Mouse (Mus musculus) urinary bladder, postnatal 14 days (tissue): ENCODE data around the gene Eif5.
"Not testable (repeated sequence)": the region's sequence is repeated elsewhere in the genome, so short reads cannot be mapped to it uniquely, and the experiment has no call there.

Source experiments
- DNase-seq: peaks from one replicate; pipeline ENCODE4 v3.0.0; 2021; ENCODE audit warnings: low spot score

Eif5 gene

DNA sequence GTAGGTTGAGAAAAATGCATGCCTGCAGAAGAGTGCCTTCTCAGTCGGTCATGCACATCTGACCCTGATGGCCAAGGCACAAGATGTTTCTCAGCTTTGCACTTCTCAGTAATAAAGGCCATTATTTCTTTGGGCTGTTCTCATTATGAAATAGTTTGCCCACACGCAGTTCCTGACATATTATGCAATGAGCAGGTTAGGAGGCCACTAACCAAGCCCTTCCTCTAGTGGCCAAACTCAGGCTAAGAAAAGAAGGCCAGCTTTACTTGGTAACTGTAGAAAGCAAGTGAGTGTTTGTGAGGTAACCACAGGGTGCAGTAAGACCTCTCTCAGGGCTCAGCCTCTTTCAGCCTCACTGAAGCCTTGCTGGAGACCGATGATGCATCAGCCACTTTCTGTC lies 12.9 kb upstream of the Eif5 start:
- DNase-seq = no peak

DNA sequence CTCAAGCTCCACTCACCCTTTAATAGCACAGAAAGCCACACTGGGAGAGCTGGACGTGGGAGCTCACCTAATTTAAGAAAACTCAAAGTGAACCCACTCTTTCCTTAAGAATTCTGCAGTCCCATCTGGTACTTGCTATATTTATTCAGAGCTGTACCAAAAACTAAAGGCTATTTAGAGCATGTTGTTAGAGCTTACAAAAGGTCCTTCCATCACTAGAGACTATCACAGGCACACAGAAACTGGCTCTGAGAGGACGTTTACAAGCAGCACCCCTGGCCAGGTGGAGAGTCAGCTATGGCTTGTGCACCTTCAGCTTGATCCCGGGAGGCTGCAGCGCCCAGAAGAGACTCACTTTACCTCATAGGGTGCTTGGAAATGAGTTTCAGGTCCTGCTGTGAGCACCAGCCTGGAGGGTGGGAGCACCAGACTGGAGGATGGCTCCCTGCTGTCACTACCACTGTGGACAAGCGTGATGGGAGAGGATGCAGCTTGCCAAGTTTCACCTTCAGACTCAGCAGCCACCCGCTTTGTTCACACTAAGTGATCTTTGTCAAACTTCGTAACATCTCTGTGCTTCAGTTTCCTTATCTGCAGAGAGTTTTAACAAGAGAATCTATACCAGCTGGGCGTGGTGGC lies 10.1 kb upstream of the Eif5 start:
- no peak for DNase-seq

DNA sequence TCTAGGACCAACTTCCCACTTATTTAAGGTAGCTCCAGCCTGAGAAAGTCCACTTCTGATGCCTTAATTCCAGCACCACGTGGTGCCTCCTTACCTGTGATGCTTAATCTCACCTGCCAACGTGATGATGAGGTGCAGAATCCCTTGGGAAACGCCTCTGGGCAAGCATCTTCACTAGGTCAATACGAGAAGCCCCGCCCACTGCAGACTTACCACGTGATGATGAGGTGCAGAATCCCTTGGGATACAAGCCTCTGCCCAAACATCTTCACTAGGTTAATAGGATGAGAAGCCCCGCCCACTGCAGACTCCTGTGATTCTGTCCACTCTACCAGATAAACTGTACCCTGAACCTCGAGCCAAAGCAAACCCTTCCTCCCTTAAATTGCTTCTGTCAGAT lies 8.6 kb upstream of the Eif5 start:
- no peak for DNase-seq

DNA sequence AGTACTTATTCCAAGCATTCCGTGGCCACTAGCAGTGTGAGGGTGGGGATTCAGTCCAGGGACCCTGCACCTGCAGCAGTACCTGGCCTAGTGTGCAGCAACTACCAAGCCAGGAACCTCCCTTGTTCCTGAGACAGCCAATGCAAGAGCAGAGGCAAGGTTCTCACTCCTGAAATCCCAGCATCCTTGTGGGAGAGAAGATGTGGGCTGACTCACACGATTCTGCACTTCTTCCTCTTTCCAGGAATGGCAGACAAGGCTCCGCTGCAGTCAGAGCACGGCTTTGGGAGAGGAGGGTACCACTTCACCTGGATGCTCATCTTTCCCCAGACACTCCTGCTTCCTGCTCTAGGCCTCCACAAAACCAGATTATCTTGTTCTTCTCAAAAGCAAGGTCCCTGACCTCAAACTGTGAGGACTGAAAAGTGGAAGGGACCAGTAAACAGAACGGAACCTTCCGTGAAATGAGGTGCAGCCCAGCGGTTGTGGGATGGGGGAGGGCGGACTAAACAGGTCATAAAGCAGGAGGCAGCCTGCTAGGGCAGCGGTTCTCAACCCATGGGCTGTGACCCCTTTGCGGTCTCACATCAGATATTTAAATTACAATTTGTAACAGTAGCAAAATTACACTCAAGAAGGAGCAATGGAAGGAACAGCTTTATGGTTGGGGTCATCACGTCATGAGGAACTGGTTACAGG lies 4.6 kb upstream of the Eif5 start:
- DNase-seq = no peak

DNA sequence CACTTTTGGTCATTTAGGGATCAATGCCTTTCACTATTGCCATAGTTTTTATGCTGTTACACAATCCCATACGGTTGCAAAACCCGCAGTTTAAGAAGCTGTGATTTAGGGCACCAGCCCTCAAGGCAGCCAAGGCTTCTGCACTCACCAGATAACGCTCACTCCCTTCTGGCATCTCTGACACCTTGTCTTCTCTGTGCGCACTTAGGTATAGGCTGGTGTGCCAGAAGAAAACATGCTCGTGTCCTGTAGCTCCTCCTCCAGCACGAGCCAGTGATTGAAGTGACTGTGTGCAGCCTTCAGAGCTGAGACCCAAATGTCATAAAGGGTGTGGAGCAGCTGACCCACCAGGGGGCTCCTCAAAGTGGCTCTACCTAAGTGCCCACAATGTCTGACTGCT lies 2.5 kb upstream of the Eif5 start:
- DNase-seq = no peak

DNA sequence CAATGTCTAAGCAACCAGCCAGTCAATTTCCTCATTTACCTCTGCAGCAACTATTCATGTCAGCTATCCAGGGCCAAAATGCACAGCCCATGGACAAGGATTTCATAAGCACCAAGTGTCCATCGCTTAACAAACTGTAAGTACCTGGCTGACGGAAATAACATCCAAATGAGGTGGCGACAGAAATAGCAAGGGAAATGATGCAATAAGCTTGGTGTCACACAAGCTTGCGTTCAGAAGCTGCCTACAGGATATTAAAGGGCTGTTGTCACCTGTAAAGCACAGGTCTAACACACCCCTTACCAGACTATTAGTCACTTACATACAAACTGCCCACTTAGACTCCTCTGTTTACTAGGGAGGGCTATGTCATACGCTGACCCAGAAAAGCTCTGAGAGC lies 2.1 kb upstream of the Eif5 start:
- no peak for DNase-seq

DNA sequence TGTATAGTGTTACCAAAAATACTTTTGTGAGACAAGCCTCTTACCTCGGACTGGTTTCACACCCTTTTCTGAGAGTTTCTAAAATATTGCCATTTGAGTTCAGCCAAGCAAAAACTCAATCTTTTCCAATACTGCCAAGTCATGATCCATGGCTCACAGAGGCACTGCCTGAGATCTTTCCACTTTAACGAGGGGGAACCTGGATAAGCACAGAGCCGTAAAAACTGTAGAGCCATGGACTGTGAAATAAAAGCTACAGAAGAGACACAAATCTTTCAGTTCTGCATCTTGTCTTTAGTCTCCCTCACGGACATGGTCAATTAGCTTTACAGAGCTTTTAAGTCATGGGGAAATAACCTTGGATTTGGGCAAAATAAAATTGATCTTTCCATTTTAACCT lies 1.1 kb upstream of the Eif5 start:
- DNase-seq = no peak

DNA sequence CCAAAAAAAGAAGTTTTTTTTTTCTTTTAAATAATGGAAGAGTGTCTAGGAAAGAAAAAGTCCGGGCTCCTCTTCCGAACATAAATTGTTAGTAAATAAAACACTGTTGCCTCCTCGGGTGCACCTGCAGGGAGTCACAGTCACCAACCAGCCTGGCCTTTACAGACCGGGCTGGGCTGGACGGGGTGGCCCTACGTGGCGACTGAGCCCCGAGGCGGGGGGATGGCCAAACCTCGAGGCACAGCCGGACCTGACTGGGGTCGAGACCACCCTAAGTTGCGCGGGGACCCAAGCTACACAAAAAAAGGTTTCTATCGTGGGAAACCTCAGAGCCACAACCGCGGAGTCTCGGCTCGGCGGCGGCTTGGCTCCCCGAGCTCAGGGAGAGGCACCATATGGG lies 475 bp upstream of the Eif5 start:
- DNase-seq = no peak

DNA sequence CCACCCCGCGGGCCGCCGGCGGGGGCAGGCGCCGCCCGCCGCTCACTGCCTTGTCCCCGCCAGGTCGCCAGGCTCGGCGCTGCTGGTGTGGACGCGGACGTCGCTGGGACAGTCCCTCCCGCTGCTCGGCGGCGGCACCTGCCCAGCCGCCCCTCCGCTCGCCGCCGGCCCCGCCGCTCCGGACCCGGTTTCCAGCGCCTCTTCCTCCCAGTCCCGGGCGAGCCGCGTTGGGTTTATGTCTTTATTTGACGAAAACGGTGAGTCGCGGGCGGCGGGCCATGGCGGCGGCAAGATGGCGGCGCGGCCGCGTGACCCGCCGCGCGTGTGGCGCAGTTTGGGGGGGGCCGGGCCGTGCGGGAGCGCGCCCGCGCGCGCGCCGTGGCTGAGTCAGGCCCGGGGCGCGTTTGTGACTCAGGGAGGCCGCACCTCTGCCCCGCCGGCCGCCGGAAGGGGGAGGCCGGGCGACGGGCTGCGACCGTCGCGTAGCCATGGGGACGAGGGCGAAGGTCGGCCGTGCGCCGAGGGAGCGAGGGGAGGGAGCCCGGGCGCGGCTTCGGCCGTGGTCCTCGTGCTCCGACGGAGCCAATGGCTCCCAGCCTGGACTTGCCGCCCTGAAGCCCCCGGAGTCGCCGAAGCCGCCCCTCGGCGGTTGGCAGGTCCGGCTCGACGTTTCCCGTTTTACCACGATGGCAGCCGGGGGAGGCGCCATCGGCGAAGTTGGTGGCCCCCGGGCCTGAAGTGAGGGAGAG lies 650 bp downstream of the Eif5 start:
- DNase-seq = peak; percentile 86

DNA sequence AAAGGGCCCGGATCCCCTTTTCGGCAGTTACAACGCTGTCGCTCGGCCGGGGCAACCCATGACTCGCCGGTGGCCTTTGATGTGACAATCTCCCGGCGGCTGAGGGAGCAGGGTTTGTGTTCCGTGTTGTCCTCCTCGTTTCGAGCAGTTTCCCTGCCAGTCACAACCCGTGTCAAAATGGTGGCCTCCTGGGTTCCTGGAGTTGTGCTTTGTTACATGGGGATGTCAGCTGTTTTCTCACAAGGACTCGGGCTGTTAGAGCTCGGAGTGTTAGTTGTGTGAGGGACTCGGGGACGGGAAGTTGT lies 1.2 kb downstream of the Eif5 start:
- DNase-seq = peak; percentile 48

DNA sequence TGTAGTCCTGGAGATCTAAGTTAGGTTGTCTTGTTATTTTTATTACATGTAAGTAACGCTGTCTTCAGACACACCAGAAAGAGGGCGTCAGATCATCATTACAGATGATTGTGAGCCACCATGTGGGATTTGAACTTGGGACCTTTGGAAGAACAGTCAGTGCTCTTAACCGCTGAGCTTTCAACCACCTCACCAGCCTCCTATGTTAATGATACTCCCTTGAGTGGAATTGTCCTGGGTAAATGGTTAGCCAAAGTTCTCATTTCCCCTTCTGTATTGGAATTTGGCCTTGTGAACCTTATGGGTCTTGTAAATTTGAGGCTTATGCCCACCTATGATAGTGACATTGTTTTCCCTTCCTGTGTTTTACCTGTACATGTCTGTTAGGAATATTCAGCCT lies 9.3 kb downstream of the Eif5 start:
- DNase-seq = no peak

DNA sequence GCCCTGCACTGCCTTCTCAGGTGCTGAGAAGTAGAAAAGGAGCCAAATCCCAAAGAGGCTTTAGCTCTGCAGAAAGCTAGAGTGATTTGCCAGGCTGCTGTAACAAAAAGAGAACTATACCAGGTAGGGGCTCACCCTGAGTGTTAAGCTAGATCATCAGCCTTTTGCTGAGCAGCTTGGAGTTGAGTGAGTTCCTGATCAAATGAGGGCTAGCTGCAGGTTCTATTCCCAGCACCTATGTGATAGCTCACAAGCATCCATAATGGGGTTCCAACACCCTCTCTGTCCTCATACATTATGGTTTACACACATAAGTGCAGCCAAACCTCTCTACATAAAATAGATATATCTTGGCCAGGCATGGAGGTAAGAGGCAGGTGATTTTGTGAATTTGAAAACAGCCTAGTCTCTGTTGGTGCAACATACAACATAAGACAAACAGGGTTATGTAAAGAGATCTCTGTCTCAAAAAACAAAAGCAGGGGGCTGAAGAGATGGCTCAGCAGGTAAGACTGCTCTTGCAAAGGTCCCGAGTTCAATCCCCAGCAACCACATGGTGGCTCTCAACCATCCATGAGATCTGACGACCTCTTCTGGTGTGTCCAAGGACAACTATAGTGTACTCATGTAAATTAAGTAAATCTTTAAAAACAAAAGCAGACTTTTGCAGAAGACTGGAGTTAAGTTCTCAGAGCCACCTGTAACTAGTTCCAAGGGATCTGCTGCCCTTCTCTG lies 10.9 kb downstream of the Eif5 start:
- no peak for DNase-seq

DNA sequence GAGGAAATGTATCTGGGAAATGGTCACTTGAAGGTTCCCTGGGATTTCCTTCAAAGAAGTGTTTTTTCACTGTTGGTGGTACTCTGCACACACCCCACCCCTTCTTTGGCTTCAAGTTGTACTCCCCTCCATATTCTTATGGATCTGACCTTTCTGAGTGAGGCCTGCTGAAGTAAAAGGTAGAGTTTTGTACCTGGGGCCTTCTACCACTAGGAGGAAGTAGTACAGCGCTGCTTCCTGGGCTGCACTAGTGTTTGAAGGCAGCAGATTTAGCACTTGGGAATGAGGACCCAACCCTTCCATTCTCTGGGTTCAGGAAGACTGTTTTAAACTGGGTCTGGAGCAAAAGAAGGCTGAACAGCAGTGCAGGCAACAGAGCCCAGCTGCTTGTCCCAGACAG lies 12.9 kb downstream of the Eif5 start:
- DNase-seq = no peak

DNA sequence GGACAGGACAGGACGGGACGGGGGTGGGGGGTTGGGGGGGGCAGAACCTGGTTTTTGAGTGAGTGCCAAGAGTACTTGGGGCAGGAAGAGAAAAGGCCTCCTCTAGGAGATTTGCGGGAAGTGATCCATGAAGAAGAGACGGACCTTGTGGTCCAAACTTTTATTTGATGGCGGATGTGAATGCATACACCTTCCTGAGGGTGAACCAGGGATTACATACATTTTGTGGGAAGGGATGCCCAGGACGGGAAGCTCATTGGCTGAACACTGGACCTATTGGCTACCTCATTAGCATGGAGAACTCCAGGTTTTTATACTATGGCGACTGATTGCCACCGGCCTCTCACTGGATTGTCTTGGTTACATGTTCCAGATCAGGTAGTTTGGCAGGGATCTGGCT lies 14.5 kb downstream of the Eif5 start:
- no peak for DNase-seq

DNA sequence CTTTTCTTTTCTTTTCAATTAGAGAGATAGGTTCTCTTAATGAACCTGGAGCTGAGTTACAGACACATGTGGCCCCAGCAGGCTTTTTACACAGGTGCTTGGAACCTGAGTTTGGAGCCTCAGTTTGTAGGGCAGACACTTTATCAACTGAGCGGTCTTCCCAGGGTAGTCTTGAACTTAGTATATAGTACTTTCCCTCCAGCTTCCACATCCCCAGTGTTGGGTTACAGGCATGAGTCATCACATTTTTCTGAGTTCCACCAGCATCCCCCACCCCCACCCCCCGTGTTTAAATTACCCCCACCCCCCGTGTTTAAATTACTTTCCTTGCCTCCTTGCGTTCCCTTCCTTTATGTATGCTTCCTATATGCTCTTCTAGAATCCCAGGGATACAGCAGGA lies 17.5 kb downstream of the Eif5 start:
- no peak for DNase-seq

DNA sequence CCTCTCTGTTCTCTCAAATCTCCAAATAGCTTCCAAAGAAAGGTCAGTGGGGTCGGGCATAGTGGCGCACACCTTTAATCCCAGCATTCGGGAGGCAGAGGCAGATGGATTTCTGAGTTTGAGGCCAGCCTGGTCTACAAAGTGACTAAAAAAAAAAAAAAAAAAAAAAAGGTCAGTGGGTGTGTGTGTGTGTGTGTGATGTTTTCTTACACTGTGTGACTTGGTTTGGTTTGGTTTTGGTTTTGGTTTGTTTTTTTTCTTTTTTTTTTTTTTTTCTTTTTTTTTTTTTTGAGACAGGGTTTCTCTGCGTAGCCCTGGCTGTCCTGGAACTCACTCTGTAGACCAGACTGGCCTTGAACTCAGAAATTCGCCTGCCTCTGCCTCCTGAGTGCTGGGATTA lies 18.1 kb downstream of the Eif5 start:
- not testable (repeated sequence) for DNase-seq

DNA sequence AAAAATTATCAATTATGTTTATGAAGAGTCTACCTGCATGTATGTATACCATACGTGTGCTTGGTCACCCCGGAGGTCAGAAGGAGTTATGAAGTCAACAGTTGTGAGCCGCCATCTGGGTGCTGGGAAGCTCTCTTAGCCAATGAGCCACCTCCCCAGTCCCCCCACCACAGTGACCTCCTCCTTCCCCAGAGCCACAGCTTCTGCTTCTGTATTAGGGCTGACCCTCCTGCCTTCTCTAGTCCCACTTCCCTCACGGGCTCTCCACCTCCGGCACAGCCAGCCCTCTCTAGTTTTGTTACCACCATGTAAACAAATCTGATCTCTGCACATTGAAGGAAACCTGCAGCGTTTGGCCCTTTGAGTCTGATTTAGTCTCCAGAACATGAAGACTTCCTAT lies 19.7 kb downstream of the Eif5 start:
- DNase-seq = no peak

DNA sequence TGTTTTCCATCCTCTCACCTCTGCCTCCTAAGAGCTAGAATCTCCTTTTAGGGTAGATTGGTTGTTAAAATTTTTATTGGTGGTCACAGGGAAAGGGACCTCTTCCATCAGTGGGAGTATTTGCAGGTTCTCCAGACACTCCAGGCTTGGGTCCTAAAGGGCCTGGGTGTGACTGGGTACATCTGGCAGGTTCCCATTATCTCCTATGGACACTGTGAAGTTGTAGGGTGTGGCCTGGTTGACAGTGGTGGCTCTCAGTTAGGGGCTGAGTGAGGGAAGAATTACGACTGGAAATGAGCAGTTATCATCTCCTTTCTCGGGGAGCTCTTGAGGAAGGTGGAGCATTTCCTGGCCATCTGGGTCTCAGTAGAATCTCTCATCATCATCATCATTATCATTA lies 20.8 kb downstream of the Eif5 start:
- no peak for DNase-seq

DNA sequence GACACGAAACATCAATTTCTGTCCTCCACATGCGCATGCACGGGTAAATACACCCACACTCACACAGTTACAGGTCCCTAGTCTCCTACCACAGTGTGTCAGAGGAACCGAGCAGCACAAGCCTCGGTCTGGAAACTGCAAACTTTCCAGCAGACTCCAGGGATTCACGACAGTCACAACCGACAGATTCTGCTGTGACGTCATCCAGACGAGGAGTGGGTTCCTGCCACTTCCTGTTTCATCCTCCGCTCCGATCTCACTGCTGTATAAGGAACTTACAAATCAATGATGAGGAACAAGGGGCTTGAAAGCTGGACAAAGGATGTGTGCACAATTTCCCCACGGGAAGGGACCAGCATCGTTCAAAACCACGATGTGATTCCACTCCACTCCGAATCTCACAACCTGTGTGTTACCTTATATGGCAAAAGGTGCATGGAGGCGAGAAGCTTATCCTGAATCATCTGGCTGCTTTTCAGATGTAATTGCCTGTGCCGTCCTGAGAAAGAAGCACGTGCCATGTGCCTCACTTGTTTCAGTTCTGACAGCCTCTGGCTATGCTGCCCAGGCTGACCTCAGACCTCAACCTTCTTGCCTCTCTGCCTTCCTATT lies 21.9 kb downstream of the Eif5 start:
- DNase-seq = no peak

DNA sequence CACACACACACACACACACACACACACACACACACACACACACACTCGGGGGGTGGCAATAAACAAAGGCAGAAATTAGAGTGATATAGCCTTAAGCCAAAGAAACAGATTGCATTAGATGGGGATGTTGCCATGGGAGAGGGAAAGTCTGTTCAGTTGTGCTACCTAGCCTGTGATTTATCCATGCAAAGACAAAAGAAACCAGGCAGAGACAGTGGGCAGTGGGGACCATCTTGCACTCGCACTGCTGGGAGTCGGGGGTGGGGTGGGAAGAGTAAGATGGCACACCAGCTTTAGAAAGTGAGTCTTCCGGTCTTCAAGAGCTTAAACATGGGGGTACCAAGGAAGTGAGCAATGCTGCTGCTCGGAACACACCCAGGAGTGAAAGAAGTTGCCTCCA lies 22.5 kb downstream of the Eif5 start:
- no peak for DNase-seq

DNA sequence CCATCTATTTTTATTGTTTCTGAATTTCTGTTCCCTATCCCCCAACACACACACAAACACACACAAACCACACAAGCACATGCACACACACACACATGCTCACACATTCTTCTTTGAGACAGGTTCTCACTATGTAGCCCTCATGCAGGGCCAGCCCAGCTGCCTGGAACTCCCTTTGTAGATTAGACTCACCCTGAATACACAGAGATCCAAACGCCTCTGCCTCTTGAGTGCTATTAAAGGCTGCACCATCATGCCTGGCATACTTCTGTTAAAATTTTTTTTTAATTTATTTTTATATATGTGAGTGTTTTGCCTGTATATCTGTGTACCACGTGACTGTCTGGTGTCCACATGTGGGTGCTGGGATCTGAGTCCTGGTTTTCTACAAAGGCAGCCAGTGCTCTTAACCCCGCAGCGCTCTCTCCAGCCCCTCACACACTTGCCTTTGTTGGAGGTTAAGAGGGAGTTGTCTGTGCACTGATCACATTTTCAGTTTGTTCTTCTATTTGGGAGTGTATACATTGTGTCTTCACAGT lies 24.5 kb downstream of the Eif5 start:
- DNase-seq = no peak

DNA sequence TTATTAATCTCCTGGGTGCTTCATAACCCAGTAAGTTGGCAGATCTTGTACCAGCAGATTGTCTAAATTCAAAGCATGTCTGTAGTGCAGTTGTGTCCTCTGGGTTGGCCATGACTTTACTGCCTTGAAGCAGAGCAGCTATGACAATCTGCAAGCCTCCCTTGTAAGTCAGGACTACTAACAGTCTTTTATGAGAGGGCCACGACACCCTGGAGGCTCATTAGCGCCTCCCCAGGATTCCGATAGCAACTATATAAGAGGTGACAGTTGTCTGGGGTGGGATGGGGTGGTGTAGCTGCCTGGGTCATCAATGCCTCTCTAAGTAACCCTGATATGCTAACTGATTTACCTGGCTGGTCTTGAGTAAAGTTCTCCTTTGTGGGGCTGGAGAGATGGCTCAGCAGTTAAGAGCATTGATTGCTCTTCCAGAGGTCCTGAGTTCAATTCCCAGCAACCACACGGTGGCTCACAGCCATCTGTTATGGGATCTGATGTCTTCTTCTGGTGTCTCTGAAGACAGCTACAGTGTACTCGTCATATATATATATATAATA lies 25.3 kb downstream of the Eif5 start:
- DNase-seq = no peak
